In genomic region chr11:108204202-108204894, GRCm38 (mm10) we compare ENCODE assay signal across 16 mouse cellular contexts.
A peak's percentile ranks its signal among the peaks of the same experiment; 100 is the strongest.
DNase-seq lines count a peak whose midpoint lies in the region; ATAC-seq and TF ChIP-seq lines count a peak whose summit lies in the region.
"Had no signal": no experiment of that assay in that cellular context is flagged by ENCODE, and none has a peak within 500 bp of the region (broad histone marks: within the 10 kb centered on the region; RNA-seq: fewer than 3 reads in every experiment).

No protein-coding gene starts in this region.

- no peak overlapping the region for H3K4me3 ChIP-seq in hindbrain, embryonic 15.5 days
- no peak overlapping the region for H3K4me3 ChIP-seq in hindbrain, embryonic 10.5 days
- no peak overlapping the region for H3K4me3 ChIP-seq in midbrain, postnatal 0 days (ENCODE audit: low read depth, low read length)
- H3K4me3 ChIP-seq: heart, embryonic 10.5 days had no signal

- no peak for ATAC-seq in hindbrain, embryonic 15.5 days (ENCODE audit: low FRiP score, low read depth)
- no peak for ATAC-seq in midbrain, postnatal 0 days (ENCODE audit: low FRiP score)
- ATAC-seq: hindbrain, embryonic 16.5 days; lung, postnatal 0 days had no signal

- peaks cover 25% of the 10 kb centered on the region for H3K4me1 ChIP-seq in hindbrain, embryonic 15.5 days (replicated peaks)
- H3K4me1 ChIP-seq in hindbrain, embryonic 10.5 days (replicated peaks), result peaks cover 18% of the 10 kb centered on the region
- 0 out of 2 replicates have a peak, but pooled peaks cover 2% of the 10 kb centered on the region for H3K4me1 ChIP-seq in midbrain, postnatal 0 days (ENCODE audit: insufficient read depth, low read length)

- H3K27ac ChIP-seq in hindbrain, embryonic 15.5 days (replicated peaks), result 0 out of 2 replicates have a peak overlapping the region, but pooled peaks have one; percentile 17
- no peak overlapping the region for H3K27ac ChIP-seq in hindbrain, embryonic 10.5 days
- no peak overlapping the region for H3K27ac ChIP-seq in midbrain, postnatal 0 days (ENCODE audit: low read depth, low read length)
- H3K27ac ChIP-seq: heart, embryonic 10.5 days; liver, embryonic 14.5 days had no signal

- H3K9ac ChIP-seq in hindbrain, embryonic 15.5 days, result no peak overlapping the region
- no peak overlapping the region for H3K9ac ChIP-seq in midbrain, postnatal 0 days (replicated peaks; ENCODE audit: low read length, poor library complexity, severe bottlenecking)
- H3K9ac ChIP-seq: liver, embryonic 14.5 days had no signal

- no peak overlapping the region for H3K4me2 ChIP-seq in hindbrain, embryonic 15.5 days
- H3K4me2 ChIP-seq in midbrain, postnatal 0 days (ENCODE audit: low read depth, low read length, poor library complexity, severe bottlenecking), result no peak overlapping the region

- H3K36me3 ChIP-seq in hindbrain, embryonic 15.5 days, result no peaks in the 10 kb centered on the region
- no peaks in the 10 kb centered on the region for H3K36me3 ChIP-seq in hindbrain, embryonic 10.5 days
- no peaks in the 10 kb centered on the region for H3K36me3 ChIP-seq in midbrain, postnatal 0 days (ENCODE audit: insufficient read depth, low read length)
- H3K36me3 ChIP-seq: heart, embryonic 10.5 days had no signal

- H3K27me3 ChIP-seq in hindbrain, embryonic 15.5 days, result no peaks in the 10 kb centered on the region
- H3K27me3 ChIP-seq in hindbrain, embryonic 10.5 days (ENCODE audit: insufficient read depth, poor library complexity, severe bottlenecking), result peaks cover 3% of the 10 kb centered on the region; the same call in 1 of the 2 replicates
- no peaks in the 10 kb centered on the region for H3K27me3 ChIP-seq in midbrain, postnatal 0 days (ENCODE audit: insufficient read depth, low read length)
- H3K27me3 ChIP-seq: megakaryocyte, embryonic 14.5 days had no signal

- H3K9me3 ChIP-seq in hindbrain, embryonic 15.5 days, result no peaks in the 10 kb centered on the region
- H3K9me3 ChIP-seq in hindbrain, embryonic 10.5 days, result no peaks in the 10 kb centered on the region
- no peaks in the 10 kb centered on the region for H3K9me3 ChIP-seq in midbrain, postnatal 0 days (ENCODE audit: low read length)
- H3K9me3 ChIP-seq: heart, embryonic 10.5 days; megakaryocyte, embryonic 14.5 days had no signal

- DNase-seq in hindbrain, embryonic 10.5 days (ENCODE audit: low spot score), result no peak
- peak; percentile 47 for DNase-seq in CD4-positive, CD25-positive, alpha-beta regulatory T cell, adult 2 months (ENCODE audit: low read depth, low spot score)
- DNase-seq in brain, adult 2 months (ENCODE audit: low read depth, low spot score), result peak; percentile 56
- peak; percentile 45 for DNase-seq in midbrain, postnatal 0 days (ENCODE audit: low spot score)
- no peak for DNase-seq in ovary, postnatal 14 days (ENCODE audit: low spot score)
- no peak for DNase-seq in adrenal gland, adult (ENCODE audit: inconsistent age in 2 of 2, low spot score in 1 of 2)
- DNase-seq: adrenal gland, adult 8-10 months; cerebellum, adult 8-10 months; gastrocnemius, postnatal 36 days; right cerebral cortex, postnatal 25 days had no signal

- no peak for TF ChIP-seq CTCF in midbrain, postnatal 0 days (IDR thresholded peaks at IDR 0.05)

- WGBS in hindbrain, embryonic 15.5 days, result 38% methylated on average over 7 of the region's 7 CpGs
- 62% methylated on average over 7 of the region's 7 CpGs for WGBS in hindbrain, embryonic 10.5 days
- 23% methylated on average over 7 of the region's 7 CpGs for WGBS in midbrain, postnatal 0 days

Comparison
In these comparisons a context has a peak if more than half of its experiments do, and no peak if none do; other contexts are left out.
1. DNase-seq: peak in CD4-positive, CD25-positive, alpha-beta regulatory T cell, adult 2 months (single experiment), brain, adult 2 months (single experiment) and midbrain, postnatal 0 days (single experiment); none in hindbrain, embryonic 10.5 days (single experiment), ovary, postnatal 14 days (single experiment) and adrenal gland, adult (0 of 2).